Mouse (Mus musculus) neural tube, embryonic 14.5 days (tissue): Measurements from ENCODE around the gene Kbtbd12. TPM values are rescaled to one million over a fixed set of nuclear protein-coding genes. Genes with fewer than 3 reads are reported as not detected.

Experiments used
- ATAC-seq: fragments of 200-750 bp; cut with Nextera tagmentation; 2 replicates; pipeline ENCODE4 v1.8.0; 2017; ENCODE audit warnings: low read depth, mild to moderate bottlenecking, moderate TSS enrichment, moderate library complexity
- H3K27ac ChIP-seq: fragments of 300-500 bp; sonication (generic); 2 replicates; pipeline ENCODE4 v1.5.1; 2014; ENCODE audit warnings: low read depth, mild to moderate bottlenecking, control low read depth, low read length, moderate library complexity, mixed read lengths
- H3K27me3 ChIP-seq: fragments of 300-500 bp; sonication (generic); 2 replicates; pipeline ENCODE4 v1.6.1; 2014; ENCODE audit warnings: low read length; ENCODE audit not compliant: control insufficient read depth, insufficient read depth
- H3K36me3 ChIP-seq: fragments of 300-500 bp; sonication (generic); 2 replicates; pipeline ENCODE4 v1.6.1; 2014; ENCODE audit warnings: low read length, mixed read lengths; ENCODE audit not compliant: control insufficient read depth, insufficient read depth
- H3K4me1 ChIP-seq: fragments of 300-500 bp; sonication (generic); 2 replicates; pipeline ENCODE4 v1.6.1; 2014; ENCODE audit warnings: low read length; ENCODE audit not compliant: control insufficient read depth, insufficient read depth
- H3K4me2 ChIP-seq: fragments of 300-500 bp; sonication (generic); 2 replicates; pipeline ENCODE4 v1.6.1; 2014; ENCODE audit warnings: mild to moderate bottlenecking, low read depth, low read length, control low read depth
- H3K4me3 ChIP-seq: fragments of 300-500 bp; sonication (generic); 2 replicates; pipeline ENCODE4 v1.5.1; 2014; ENCODE audit warnings: low read depth, low read length, control low read depth, mixed read lengths
- H3K9ac ChIP-seq: fragments of 300-500 bp; sonication (generic); replicated peaks from 2 replicates; pipeline ENCODE4 v1.6.1; 2014; ENCODE audit warnings: low read depth, mild to moderate bottlenecking, control low read depth, low read length, mixed read lengths
- H3K9me3 ChIP-seq: fragments of 300-500 bp; sonication (generic); 2 replicates; pipeline ENCODE4 v1.6.1; 2016; ENCODE audit warnings: low read length; ENCODE audit not compliant: control insufficient read depth
- WGBS: fragments of 180-500 bp; shearing (Covaris S2); extraction: QIAGEN DNeasy Blood & Tissue Kit; methylation state at CpG from one replicate; pipeline ENCODE4 v1.1.7; 2014; 5-methylcytosine and 5-hydroxymethylcytosine counted together
- polyA plus RNA-seq: library from polyadenylated mRNA; unstranded; fragments of >200 nt; fragmentation: Nextera tagmentation; extraction: Ambion mirVana; gene quantifications from 2 replicates; pipeline ENCODE4 v1.2.1, GENCODE M21; 2014

The Kbtbd12 gene
- polyA plus RNA-seq, 1 experiment from 2014 or later = 0.55 TPM

GRCm38 (mm10) chr6:88503044-88503443 lies 134.7 kb downstream of the Kbtbd12 start:
- Histone ChIP-seq H3K27me3 (no peaks in the 10 kb centered on the region), H3K4me3 (no peak overlapping the region), H3K9ac (no peak overlapping the region), H3K36me3 (peaks cover 51% of the 10 kb centered on the region), H3K4me1 (peaks cover 9% of the 10 kb centered on the region; the same call in 1 of the 2 replicates), H3K4me2 (no peak overlapping the region), H3K27ac (no peak overlapping the region), H3K9me3 (no peaks in the 10 kb centered on the region)
- 94% methylated on average over 4 of the region's 4 CpGs for WGBS
- ATAC-seq = no peak

- Histone ChIP-seq H3K9ac (no peak overlapping the region), H3K4me2 (no peak overlapping the region), H3K27ac (no peak overlapping the region), H3K27me3 (no peaks in the 10 kb centered on the region), H3K4me3 (no peak overlapping the region), H3K4me1 (peaks cover 9% of the 10 kb centered on the region; the same call in 1 of the 2 replicates), H3K9me3 (no peaks in the 10 kb centered on the region), H3K36me3 (peaks cover 47% of the 10 kb centered on the region)
- ATAC-seq = no peak
- 79% methylated on average over 13 of the region's 13 CpGs for WGBS
Measured at GRCm38 (mm10) chr6:88502030-88502970, 135.4 kb downstream of the Kbtbd12 start.

- H3K4me2 ChIP-seq = peak overlapping the region; percentile 95
- peak; percentile 57; the same call in 1 of the 2 replicates for ATAC-seq
- peaks cover 9% of the 10 kb centered on the region; the same call in 1 of the 2 replicates for H3K4me1 ChIP-seq
- H3K4me3 ChIP-seq = peak overlapping the region; percentile 51
- H3K27ac ChIP-seq = peak overlapping the region; percentile 70
- H3K9me3 ChIP-seq = no peaks in the 10 kb centered on the region
- 13% methylated on average over 3 of the region's 3 CpGs for WGBS
- H3K36me3 ChIP-seq = peaks cover 35% of the 10 kb centered on the region
- peak overlapping the region; percentile 76; the same call in 1 of the 2 replicates for H3K9ac ChIP-seq
- no peaks in the 10 kb centered on the region for H3K27me3 ChIP-seq
Measured at GRCm38 (mm10) chr6:88500405-88500767, 137.4 kb downstream of the Kbtbd12 start.

- Histone ChIP-seq H3K4me2 (peak overlapping the region; percentile 95), H3K4me3 (peak overlapping the region; percentile 51), H3K36me3 (peaks cover 29% of the 10 kb centered on the region), H3K4me1 (peaks cover 9% of the 10 kb centered on the region; the same call in 1 of the 2 replicates), H3K27me3 (no peaks in the 10 kb centered on the region), H3K27ac (peak overlapping the region; percentile 70), H3K9me3 (no peaks in the 10 kb centered on the region), H3K9ac (peak overlapping the region; percentile 76)
- 2% methylated on average over 75 of the region's 76 CpGs for WGBS
- peak; percentile 87 for ATAC-seq
Measured at GRCm38 (mm10) chr6:88499481-88500404, 138.0 kb downstream of the Kbtbd12 start.

Other genes with a start within 250 kb of the Kbtbd12 start
- gene Eefsec, start 191.4 kb downstream of the Kbtbd12 start, polyA plus RNA-seq = 27.8 and 30.2 TPM in 2 replicates
- 82.4 and 86.7 TPM in 2 replicates for gene Ruvbl1, start 172.5 kb downstream of the Kbtbd12 start, polyA plus RNA-seq
- 125 and 157 TPM in 2 replicates for gene Sec61a1, start 119.0 kb downstream of the Kbtbd12 start, polyA plus RNA-seq
- 56.7 and 73.4 TPM in 2 replicates for gene Mgll, start 86.5 kb upstream of the Kbtbd12 start, polyA plus RNA-seq
- gene Abtb1, start 204.0 kb upstream of the Kbtbd12 start, polyA plus RNA-seq = 40.7 and 42.4 TPM in 2 replicates
- gene Podxl2, start 237.1 kb upstream of the Kbtbd12 start, polyA plus RNA-seq = 579 and 634 TPM in 2 replicates